Mouse (Mus musculus): Measurements from ENCODE around the gene Hs1bp3.

GRCm38 (mm10) chr12:8300111-8300480 is 13.1 kb upstream of the Hs1bp3 start:
- TF ChIP-seq POLR2A (IDR thresholded peaks at IDR 0.05; ENCODE audit: borderline replicate concordance, control insufficient read depth, low read depth, low read length) (no peak), CTCF (IDR thresholded peaks at IDR 0.05; ENCODE audit: control insufficient read depth, insufficient read depth, low read length) (no peak)
